Mouse (Mus musculus) embryonic fibroblast, embryonic 13.5 days (primary cell): Measurements from ENCODE around the gene Slc26a11.

ENCODE experiments used
- CTCF ChIP-seq: IDR thresholded peaks from 2 replicates; pipeline ENCODE4 v1.5.1; 2011; ENCODE audit warnings: mild to moderate bottlenecking, control low read depth, low read length, moderate library complexity, borderline replicate concordance; ENCODE audit not compliant: insufficient read depth
- POLR2A ChIP-seq: IDR thresholded peaks from 2 replicates; pipeline ENCODE4 v1.6.1; 2011; ENCODE audit warnings: low read depth, mild to moderate bottlenecking, control low read depth, low read length, moderate library complexity

DNA sequence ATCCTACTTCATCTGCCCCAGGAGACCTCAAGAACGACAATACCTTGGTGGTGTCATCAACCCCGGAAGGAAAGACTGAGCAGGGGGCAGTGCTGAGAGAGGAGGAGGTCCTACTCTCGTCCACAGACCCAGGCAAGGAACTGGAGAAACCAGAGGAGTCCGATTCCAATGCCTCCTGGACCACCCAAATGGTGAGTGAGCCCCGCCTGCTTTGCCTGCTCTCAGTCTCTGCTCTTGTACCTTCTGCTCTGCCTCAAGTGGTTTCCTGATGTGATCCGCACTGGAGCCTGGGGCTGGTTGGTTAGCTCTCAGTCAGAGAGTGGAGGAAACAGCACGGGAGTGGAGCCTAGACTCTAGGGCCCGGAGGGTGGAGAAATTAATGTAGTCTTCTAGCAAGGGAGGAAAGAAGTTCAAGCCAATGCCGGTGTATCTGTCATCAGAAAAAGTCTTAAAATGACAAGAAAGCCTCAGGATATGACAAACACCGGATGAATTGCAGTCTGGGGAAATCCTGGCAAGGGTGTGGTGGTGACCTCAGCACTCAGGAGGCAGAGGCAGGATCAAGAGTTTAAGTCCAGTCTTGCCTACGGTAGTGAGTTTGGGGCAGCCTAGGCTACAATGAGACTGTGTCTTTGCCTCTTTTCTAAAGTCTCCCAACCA is 47.3 kb downstream of the Slc26a11 start:
- TF ChIP-seq CTCF (no peak), POLR2A (no peak)
